Mouse (Mus musculus): ENCODE measurements around the gene Rac2. TPM values are rescaled to one million over a fixed set of nuclear protein-coding genes. Genes with fewer than 3 reads are reported as not detected.

Rac2 gene
- total RNA-seq, 2 experiments from 2014 or later = 1.9 to 2.9 TPM

Other genes starting within 250 kb of the Rac2 start
- 1 to 10 TPM in 1 of 2 experiments, under 1 TPM in 1; 0.89 to 2.5 TPM for gene Csf2rb, start 247.0 kb downstream of the Rac2 start, total RNA-seq (2021)
- gene Tex33, start 176.9 kb downstream of the Rac2 start, total RNA-seq (2021) = not detected
- 10 to 100 TPM; 33.3 to 33.4 TPM for gene Tst, start 166.9 kb downstream of the Rac2 start, total RNA-seq (2021)
- 10 to 100 TPM; 32.2 to 33.6 TPM for gene Mpst, start 166.4 kb downstream of the Rac2 start, total RNA-seq (2021)
- 100 to 1,000 TPM; 317 to 361 TPM for gene Kctd17, start 144.2 kb downstream of the Rac2 start, total RNA-seq (2021)
- gene Tmprss6, start 104.1 kb downstream of the Rac2 start, total RNA-seq (2021) = 1 to 10 TPM in 1 of 2 experiments, not detected in 1; 1.4 TPM
- gene Il2rb, start 77.5 kb downstream of the Rac2 start, total RNA-seq (2021) = under 1 TPM in 1 of 2 experiments, not detected in 1; 0.23 TPM
- gene C1qtnf6, start 41.4 kb downstream of the Rac2 start, total RNA-seq (2021) = 1 to 10 TPM; 3.2 to 3.3 TPM
- 10 to 100 TPM; 19.8 to 22.0 TPM for gene Sstr3, start 28.1 kb downstream of the Rac2 start, total RNA-seq (2021)
- gene Cyth4, start 24.3 kb upstream of the Rac2 start, total RNA-seq (2021) = 10 to 100 TPM; 11.8 to 12.6 TPM
- gene Elfn2, start 146.0 kb upstream of the Rac2 start, total RNA-seq (2021) = 100 to 1,000 TPM; 137 to 153 TPM
- 1 to 10 TPM; 6.0 to 6.1 TPM for gene Mfng, start 200.7 kb upstream of the Rac2 start, total RNA-seq (2021)
- 1 to 10 TPM; 3.9 to 4.2 TPM for gene Card10, start 230.3 kb upstream of the Rac2 start, total RNA-seq (2021)